Mouse (Mus musculus): ENCODE results near the gene Hpcal1. TPM values are rescaled to one million over a fixed set of nuclear protein-coding genes. Genes with fewer than 3 reads are reported as not detected.

Hpcal1 gene
- polyA plus RNA-seq, 1 experiment from 2014 or later = 48.9 TPM

- Histone ChIP-seq H3K9me3 (replicated peaks) (no peaks in the 10 kb centered on the region), H3K4me2 (replicated peaks) (no peak overlapping the region), H3K27me3 (no peaks in the 10 kb centered on the region; the same call in 1 of the 2 replicates), H3K9ac (no peak overlapping the region), H3K4me1 (peaks cover 5% of the 10 kb centered on the region; the same call in 1 of the 2 replicates), H3K27ac (no peak overlapping the region), H3K4me3 (no peak overlapping the region), H3K36me3 (no peaks in the 10 kb centered on the region)
- no peak for ATAC-seq (ENCODE audit: low FRiP score)
- WGBS = 87% methylated on average over 9 of the region's 9 CpGs
Observed at GRCm38 (mm10) chr12:17663991-17664635, 26.5 kb upstream of the Hpcal1 start.

GRCm38 (mm10) chr12:17665906-17666326 lies 24.7 kb upstream of the Hpcal1 start:
- no peaks in the 10 kb centered on the region for H3K36me3 ChIP-seq
- H3K4me2 ChIP-seq (replicated peaks) = no peak overlapping the region
- ATAC-seq (ENCODE audit: low FRiP score) = no peak
- no peak overlapping the region for H3K4me3 ChIP-seq
- no peak overlapping the region for H3K9ac ChIP-seq
- peaks cover 5% of the 10 kb centered on the region; the same call in 1 of the 2 replicates for H3K4me1 ChIP-seq
- WGBS = 61% methylated on average over 7 of the region's 7 CpGs
- H3K9me3 ChIP-seq (replicated peaks) = no peaks in the 10 kb centered on the region
- no peak overlapping the region for H3K27ac ChIP-seq
- H3K27me3 ChIP-seq = no peaks in the 10 kb centered on the region; the same call in 1 of the 2 replicates

- H3K9me3 ChIP-seq (replicated peaks) = no peaks in the 10 kb centered on the region
- H3K4me1 ChIP-seq = peaks cover 3% of the 10 kb centered on the region; the same call in 1 of the 2 replicates
- 78% methylated on average over 2 of the region's 2 CpGs for WGBS
- no peak overlapping the region for H3K4me3 ChIP-seq
- no peak overlapping the region for H3K27ac ChIP-seq
- no peak overlapping the region for H3K4me2 ChIP-seq (replicated peaks)
- ATAC-seq (ENCODE audit: low FRiP score) = no peak
- no peaks in the 10 kb centered on the region; the same call in 1 of the 2 replicates for H3K27me3 ChIP-seq
- H3K9ac ChIP-seq = no peak overlapping the region
- no peaks in the 10 kb centered on the region for H3K36me3 ChIP-seq
Observed at GRCm38 (mm10) chr12:17666616-17667015, 24.0 kb upstream of the Hpcal1 start.

GRCm38 (mm10) chr12:17673729-17674128 lies 16.9 kb upstream of the Hpcal1 start:
- Histone ChIP-seq H3K27me3 (no peaks in the 10 kb centered on the region), H3K4me1 (no peaks in the 10 kb centered on the region), H3K36me3 (no peaks in the 10 kb centered on the region), H3K27ac (no peak overlapping the region), H3K4me3 (no peak overlapping the region), H3K9me3 (replicated peaks) (no peaks in the 10 kb centered on the region), H3K4me2 (replicated peaks) (no peak overlapping the region), H3K9ac (no peak overlapping the region)
- 71% methylated on average over 7 of the region's 7 CpGs for WGBS
- no peak for ATAC-seq (ENCODE audit: low FRiP score)

DNA sequence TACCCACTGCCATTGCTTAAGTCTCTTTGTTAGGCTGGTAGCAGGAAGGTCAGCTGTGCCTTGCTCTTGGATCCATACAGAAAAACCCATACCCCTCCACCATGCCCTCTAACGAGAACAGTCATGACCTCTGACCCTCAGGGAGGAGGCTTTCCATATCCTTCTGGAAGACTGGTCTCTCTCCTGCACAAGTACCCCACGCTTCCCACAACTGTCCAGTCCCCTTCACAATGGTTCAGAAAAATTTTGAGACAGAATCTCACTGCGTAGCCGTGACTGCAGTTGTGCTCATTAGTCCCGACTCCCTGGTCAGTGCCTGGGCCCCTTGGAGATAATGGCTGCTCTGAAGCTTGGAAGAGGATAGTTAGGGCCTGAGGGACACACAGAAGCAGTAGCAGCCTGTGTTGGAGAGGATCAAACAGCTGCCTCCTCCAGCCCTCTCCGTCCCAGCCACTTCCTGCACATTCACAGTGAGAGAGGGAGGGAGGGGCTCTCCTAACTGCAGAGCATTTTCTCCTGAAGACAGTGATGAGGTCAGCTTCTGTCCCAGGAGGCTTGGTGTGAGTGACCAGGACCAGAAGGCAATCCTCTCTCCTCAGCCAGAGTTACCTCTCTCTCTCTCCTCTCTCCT lies 16.4 kb upstream of the Hpcal1 start:
- Histone ChIP-seq H3K4me2 (replicated peaks) (no peak overlapping the region), H3K9me3 (replicated peaks) (no peaks in the 10 kb centered on the region), H3K9ac (no peak overlapping the region), H3K27me3 (no peaks in the 10 kb centered on the region), H3K4me3 (no peak overlapping the region), H3K4me1 (no peaks in the 10 kb centered on the region), H3K36me3 (no peaks in the 10 kb centered on the region), H3K27ac (no peak overlapping the region)
- 51% methylated on average over 6 of the region's 6 CpGs for WGBS
- no peak for ATAC-seq (ENCODE audit: low FRiP score)

DNA sequence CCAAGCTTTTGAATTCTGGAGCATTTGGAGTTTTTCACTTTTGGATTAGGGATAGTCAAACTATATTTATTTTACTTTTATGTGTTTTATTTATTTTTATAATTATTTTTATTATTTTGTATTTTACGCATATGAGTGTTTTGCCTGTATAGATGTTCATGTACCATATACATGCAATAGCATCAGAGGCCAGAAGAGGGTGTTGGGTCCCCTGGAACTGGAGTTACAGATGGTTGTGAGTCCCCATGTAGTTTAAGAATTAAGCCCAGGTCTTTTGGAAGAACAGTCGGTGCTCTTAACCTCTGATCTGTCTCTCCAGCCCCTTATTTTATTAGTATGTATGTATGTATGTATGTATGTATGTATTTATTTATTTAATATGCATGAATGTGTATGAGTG lies 12.9 kb upstream of the Hpcal1 start:
- Histone ChIP-seq H3K9me3 (replicated peaks) (no peaks in the 10 kb centered on the region), H3K9ac (no peak overlapping the region), H3K27me3 (no peaks in the 10 kb centered on the region), H3K4me1 (no peaks in the 10 kb centered on the region), H3K27ac (no peak overlapping the region), H3K4me2 (replicated peaks) (no peak overlapping the region), H3K4me3 (no peak overlapping the region), H3K36me3 (no peaks in the 10 kb centered on the region)
- WGBS = 85% methylated on average over 2 of the region's 2 CpGs
- no peak for ATAC-seq (ENCODE audit: low FRiP score)

- H3K4me3 ChIP-seq = no peak overlapping the region
- ATAC-seq (ENCODE audit: low FRiP score) = no peak
- no peaks in the 10 kb centered on the region for H3K27me3 ChIP-seq
- no peak overlapping the region for H3K27ac ChIP-seq
- H3K9me3 ChIP-seq (replicated peaks) = no peaks in the 10 kb centered on the region
- H3K9ac ChIP-seq = no peak overlapping the region
- H3K4me2 ChIP-seq (replicated peaks) = no peak overlapping the region
- H3K4me1 ChIP-seq = no peaks in the 10 kb centered on the region
- 93% methylated on average over 4 of the region's 4 CpGs for WGBS
- H3K36me3 ChIP-seq = no peaks in the 10 kb centered on the region
Observed at GRCm38 (mm10) chr12:17679571-17679970, 11.1 kb upstream of the Hpcal1 start.

- Histone ChIP-seq H3K27ac (no peak overlapping the region), H3K4me2 (replicated peaks) (no peak overlapping the region), H3K4me1 (no peaks in the 10 kb centered on the region), H3K9ac (no peak overlapping the region), H3K27me3 (no peaks in the 10 kb centered on the region), H3K4me3 (no peak overlapping the region), H3K9me3 (replicated peaks) (no peaks in the 10 kb centered on the region), H3K36me3 (no peaks in the 10 kb centered on the region)
- no peak for ATAC-seq (ENCODE audit: low FRiP score)
- 86% methylated on average over 2 of the region's 2 CpGs for WGBS
Observed at GRCm38 (mm10) chr12:17682161-17682560, 8.5 kb upstream of the Hpcal1 start.

- 81% methylated on average over 1 of the region's 1 CpGs for WGBS
Observed at GRCm38 (mm10) chr12:17684315-17684714, 6.3 kb upstream of the Hpcal1 start.

DNA sequence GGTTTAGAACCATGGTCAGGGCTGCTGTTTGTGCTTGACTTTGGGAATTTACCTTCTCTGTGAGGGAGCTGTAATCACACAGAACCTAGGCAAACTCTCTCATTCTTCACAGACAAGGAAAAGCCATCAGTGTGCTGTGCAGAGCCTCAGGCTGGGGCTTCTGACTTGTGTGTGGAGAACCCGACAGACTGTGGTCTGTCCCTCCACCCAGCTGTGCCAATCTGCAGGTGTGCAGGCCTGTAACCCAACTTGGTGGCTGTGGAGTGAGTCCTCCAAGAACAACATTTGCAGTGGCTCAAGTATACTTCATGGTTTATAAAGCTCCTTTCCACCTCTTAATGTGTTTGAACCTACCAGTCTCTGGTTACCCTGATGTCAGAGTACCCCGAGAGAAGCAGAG lies 4.5 kb upstream of the Hpcal1 start:
- Histone ChIP-seq H3K4me3 (no peak overlapping the region), H3K36me3 (no peaks in the 10 kb centered on the region), H3K27me3 (no peaks in the 10 kb centered on the region), H3K4me1 (no peaks in the 10 kb centered on the region; the same call in 1 of the 2 replicates), H3K9ac (no peak overlapping the region), H3K4me2 (replicated peaks) (no peak overlapping the region), H3K9me3 (replicated peaks) (no peaks in the 10 kb centered on the region), H3K27ac (no peak overlapping the region)
- ATAC-seq (ENCODE audit: low FRiP score) = no peak
- WGBS = 87% methylated on average over 2 of the region's 2 CpGs

More at GRCm38 (mm10) chr12:17684315-17684714, 6.3 kb upstream of the Hpcal1 start:
- Histone ChIP-seq H3K9ac (no peak overlapping the region), H3K36me3 (no peaks in the 10 kb centered on the region), H3K9me3 (replicated peaks) (no peaks in the 10 kb centered on the region), H3K4me3 (no peak overlapping the region), H3K27me3 (no peaks in the 10 kb centered on the region), H3K4me1 (no peaks in the 10 kb centered on the region), H3K27ac (no peak overlapping the region), H3K4me2 (replicated peaks) (no peak overlapping the region)
- ATAC-seq (ENCODE audit: low FRiP score) = no peak

DNA sequence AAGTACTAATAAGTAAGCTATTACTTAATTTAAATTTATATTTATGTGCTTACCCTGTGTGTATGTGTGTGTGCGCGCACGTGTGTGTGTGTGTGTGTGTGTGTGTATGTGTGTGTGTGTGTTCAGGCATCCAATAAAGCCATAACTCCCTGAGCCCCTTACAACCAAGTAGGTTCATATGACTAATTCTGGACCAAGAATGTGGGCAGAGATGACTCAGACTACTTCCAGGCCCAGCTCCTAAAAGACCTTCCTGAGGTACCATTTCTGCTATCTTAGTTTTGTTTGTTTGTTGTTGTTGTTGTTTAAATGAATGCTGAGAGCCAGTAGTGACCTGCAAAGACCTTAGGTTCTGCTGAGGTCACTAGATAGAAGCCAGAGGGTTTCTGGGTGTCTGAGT lies 1.7 kb upstream of the Hpcal1 start:
- H3K27me3 ChIP-seq = peaks cover 3% of the 10 kb centered on the region; the same call in 1 of the 2 replicates
- no peak overlapping the region for H3K27ac ChIP-seq
- no peak for ATAC-seq (ENCODE audit: low FRiP score)
- no peaks in the 10 kb centered on the region for H3K9me3 ChIP-seq (replicated peaks)
- 94% methylated on average over 3 of the region's 3 CpGs for WGBS
- peaks cover 19% of the 10 kb centered on the region for H3K4me1 ChIP-seq
- H3K4me2 ChIP-seq (replicated peaks) = no peak overlapping the region
- no peaks in the 10 kb centered on the region for H3K36me3 ChIP-seq
- no peak overlapping the region for H3K9ac ChIP-seq
- no peak overlapping the region for H3K4me3 ChIP-seq

DNA sequence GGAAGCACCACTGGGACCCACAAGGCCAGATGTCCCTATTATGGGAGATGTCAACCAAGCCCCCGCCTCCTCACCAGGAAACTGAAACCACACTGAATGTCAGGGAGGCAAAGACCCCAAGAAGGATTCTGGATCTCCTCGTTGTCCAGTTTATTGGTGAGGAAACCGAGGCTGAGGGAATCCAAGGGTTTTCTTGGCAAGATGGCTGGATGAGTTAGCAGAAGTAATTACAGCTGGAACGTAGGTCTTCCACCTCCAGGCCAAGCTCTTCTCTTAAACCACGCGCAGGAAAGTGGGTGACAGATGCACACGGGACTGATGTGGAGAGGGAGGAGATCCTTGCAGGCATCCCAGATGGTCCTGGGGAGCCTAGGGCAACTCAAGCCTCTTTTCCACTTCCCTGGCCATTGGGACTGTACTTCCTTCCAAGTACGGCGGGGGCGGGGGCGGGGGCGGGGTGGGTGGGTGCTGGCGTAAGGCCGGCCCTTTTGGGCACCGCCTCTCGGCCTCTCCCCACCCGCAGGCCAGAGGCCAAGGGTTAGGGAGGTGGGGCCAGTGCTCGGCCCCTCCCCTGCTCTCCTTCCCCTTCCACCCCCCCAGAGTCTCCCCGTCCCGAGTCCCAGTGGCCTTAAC lies 609 bp upstream of the Hpcal1 start:
- no peak overlapping the region for H3K27ac ChIP-seq

More for the DNA sequence above, 609 bp upstream of the Hpcal1 start:
- ATAC-seq (ENCODE audit: low FRiP score) = no peak
- Histone ChIP-seq H3K9me3 (replicated peaks) (no peaks in the 10 kb centered on the region), H3K4me2 (replicated peaks) (peak overlapping the region; percentile 95), H3K36me3 (no peaks in the 10 kb centered on the region), H3K27me3 (peaks cover 3% of the 10 kb centered on the region; the same call in 1 of the 2 replicates), H3K4me1 (peaks cover 19% of the 10 kb centered on the region), H3K9ac (peak overlapping the region; percentile 77; the same call in 1 of the 2 replicates), H3K4me3 (peak overlapping the region; percentile 73)
- WGBS = 13% methylated on average over 17 of the region's 20 CpGs
